Mouse (Mus musculus) testis, postnatal 14 days (tissue): Measurements from ENCODE around the gene Npl.
A peak's percentile ranks its signal among the peaks of the same experiment; 100 is the strongest.

Experiments
- DNase-seq: peaks from one replicate; pipeline ENCODE4 v3.0.0; 2021; ENCODE audit warnings: low spot score

The Npl gene

DNA sequence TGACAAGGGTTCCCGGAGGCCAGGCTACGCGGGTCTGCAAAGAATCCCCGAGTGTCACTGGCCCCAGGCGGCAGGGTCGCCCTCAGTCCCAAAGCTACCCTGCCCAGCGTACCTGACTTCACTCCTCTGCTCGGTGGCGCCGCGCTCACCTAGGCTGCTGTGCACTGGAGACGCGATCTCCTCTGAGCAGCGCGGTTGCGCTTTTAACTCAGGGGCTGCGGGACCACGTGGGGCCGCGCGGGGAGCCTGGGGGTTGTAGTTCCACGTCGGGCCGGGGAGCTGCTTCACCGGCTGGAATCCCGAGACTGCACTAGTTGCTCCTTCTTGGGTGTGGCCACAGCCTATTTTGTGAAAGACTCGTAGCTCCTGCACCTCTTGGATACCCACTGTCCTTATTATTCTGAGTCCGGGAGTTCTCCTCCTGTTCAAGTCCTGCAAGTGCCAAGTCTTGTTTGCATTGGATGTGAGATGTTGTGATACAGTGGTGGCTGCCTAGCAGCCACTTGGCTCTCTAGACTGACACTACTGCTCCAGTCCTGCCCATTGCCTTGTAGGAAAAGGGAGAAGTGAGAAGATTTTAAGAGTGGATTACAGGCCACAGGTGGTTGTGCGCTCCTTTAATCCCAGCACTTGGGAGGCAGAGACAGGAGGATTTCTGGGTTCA lies at the start of gene Npl:
Gene Npl, minus strand, starts transcription at position 510 of the 664 bp plus-strand sequence.
- peak; percentile 76 for DNase-seq

DNA sequence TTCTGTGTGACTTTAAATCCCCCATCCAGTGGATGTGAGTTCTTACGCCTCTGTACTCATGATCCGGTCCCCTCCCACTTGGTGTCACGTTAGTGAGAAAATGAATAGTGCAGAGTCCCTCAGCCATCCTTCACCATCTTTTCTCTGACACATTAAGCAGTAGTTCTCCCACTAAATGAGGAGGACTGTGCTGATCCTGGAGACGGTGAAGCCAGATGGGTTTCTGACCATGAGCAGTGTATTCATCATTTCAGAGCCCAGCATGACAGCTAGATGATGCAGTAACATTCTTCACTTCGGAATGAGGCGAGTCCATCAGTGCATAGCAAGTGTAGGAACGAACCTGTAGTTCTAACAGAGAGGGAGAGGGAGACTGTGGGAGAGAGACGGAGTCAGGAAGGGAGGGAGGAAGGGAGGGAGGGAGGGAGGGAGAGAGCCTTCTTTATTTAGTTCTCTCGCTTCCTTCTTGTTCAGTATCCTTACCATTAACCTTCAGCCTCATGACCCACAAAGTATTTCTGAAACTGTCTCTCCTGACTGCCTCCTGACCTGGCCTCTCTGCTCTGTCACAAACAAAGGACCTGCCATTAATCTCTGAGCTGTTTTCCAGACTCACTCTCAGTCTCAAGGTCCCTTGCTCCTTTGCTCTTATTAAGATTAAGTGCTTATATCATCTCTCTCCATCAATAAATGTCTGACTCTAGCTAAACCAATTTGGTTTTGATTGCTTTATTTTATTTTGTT lies 49.6 kb upstream of the Npl start:
- no peak for DNase-seq

DNA sequence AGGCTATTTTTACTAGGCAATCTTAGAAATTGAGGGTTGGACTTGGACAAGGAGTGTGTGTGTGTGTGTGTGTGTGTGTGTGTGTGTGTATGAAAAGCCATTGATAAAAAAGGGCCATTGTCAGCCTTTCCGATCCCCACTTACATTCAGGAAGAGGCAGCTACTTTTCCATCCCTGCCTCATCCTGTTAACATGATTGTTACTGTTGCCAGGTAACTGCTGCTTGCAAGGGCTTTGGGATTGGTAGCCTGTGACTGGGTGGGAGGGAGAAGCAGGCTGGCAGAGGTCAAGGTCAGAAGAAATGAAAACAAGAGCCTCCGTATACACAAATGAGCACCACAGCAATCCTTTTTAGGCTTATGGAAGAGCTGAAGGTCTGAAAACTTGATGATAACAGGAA lies 48.9 kb upstream of the Npl start:
- peak; percentile 55 for DNase-seq

DNA sequence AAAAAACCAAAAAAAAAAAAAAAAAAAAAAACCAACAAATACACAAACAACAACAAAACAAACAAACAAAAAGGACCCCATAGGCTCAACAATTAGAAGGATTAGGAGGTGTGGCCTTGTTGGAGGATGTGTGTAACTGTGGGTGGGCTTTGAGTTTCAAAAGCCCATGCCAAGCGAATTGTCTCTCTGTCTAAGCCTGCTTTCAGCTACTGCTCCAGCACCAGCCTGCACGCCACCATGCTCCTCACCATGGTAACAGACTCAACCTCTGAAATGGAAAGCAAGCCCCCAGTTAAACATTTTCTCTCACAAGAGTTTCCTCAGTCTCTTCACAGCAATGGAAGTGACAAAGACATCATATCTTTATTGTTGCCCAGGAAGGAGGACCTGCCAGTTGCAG lies 43.8 kb upstream of the Npl start:
- DNase-seq = no peak

DNA sequence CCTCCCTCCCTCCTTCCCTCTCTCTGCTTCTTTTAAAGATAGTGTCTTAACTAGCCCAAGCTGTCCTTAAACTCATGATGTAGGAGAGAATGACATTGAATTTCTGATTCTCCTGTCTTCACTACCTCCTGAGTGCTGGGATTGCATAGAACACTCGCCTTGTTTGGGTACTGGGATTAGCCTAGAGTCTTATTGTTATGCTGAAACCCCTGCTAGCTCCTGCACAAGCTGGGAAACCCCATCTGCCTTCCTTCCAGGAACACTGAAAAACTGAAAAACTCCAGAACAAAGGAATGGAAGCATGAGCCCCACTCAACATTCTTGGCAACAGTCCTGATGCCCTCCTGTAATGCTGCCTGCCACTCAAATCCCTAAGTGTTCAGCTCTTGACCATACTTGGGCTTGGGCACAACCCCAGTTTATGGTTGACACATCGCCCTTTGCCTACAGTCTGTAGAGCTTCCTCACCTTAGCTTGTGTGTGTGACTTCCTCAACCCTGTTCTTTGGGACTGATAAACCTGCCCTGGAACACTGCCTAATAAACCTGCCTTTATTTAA lies 40.4 kb upstream of the Npl start:
- DNase-seq = no peak

DNA sequence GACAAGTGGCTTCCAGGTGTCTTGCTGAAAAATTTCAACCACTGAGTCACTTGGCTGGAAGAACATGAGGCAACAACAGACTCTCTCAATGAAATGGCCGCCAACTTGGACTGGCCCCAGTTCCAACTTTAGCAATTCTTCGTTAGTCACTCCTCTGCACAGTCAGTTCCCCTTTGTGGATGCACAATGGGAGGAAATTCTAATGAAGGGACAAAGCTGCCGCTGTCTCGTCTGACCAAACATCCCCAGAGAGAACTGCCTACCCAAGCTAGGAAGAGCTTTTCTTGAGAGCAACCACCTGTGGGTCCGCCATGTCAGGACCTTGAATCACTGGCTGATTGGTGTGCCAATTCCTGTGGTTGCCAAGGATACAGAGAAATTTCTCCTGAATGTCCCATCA lies 38.1 kb upstream of the Npl start:
- no peak for DNase-seq

DNA sequence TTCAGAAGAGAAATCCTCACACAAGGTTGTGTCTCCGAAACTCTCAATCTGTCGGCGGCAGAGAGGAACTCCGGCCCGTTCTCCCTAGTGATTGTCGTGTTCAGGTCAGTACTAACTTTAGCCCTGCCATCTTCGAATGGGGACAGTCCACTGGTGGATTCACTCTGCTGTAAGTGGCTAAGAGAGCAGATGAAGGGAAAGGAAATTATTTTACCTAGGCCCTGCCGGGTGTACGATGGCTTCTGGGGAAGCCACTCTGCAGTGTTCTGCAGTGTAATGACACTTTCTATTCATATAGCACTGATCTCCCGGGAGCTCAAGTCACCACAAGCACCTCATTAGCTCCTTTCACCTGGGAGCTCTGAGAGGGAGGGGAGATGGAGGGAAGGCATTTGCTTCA lies 37.0 kb upstream of the Npl start:
- DNase-seq = no peak

DNA sequence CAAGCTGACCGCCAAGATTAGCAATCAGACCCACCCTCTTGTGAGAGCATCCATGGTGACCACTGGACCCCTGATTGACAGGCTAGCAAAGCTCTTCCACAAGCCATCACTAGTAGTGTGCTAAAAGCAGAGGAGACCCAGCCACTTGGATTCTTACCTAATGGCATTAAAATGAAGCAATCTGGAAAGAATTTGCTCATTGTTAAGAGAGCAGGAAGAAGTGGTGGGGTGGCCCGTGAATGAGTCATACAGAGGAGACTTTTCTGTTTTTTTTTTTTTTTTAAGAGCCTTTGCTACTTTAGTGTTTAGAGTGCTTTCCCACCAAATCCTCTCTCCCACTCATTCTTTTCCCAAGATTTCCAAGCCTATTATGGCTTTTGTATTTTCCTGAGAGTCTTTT lies 35.9 kb upstream of the Npl start:
- DNase-seq = no peak

DNA sequence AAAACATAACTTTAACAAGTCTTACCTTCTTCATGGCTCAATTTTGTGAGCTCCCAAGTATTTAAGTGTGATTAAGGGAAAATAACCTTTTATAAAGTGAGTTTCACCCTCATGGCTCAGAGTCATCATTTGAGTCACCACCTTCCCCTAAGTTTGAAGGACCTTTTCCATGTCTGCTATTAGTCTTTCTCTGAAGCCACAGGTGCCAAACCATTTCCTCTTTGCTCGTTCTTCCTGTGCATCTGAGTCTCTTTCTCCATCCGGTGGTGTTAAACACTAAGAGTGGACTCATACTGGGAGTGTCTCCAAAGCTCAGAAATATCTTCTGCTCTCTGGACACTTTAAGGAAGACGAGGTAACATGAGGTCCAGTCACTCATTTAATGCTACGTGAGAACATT lies 33.3 kb upstream of the Npl start:
- DNase-seq = no peak

DNA sequence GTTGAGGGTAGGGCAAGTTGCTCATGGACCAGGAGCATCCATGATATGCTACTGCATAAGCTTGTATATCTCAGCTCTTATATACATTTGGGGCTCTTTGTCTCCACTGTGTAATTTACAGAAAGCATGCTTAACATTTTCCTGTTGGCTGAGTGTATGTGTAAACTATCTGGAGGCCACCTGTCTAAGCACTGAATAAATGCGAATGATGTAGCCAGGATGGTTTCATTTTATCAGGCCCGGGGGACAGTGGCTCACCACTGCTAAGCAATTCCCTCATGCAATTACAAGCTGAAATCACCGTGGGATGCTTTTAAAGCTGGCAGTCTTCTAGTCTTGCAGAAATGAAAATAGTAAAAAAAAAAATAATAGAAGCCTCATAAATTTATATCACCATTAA lies 24.9 kb upstream of the Npl start:
- no peak for DNase-seq

DNA sequence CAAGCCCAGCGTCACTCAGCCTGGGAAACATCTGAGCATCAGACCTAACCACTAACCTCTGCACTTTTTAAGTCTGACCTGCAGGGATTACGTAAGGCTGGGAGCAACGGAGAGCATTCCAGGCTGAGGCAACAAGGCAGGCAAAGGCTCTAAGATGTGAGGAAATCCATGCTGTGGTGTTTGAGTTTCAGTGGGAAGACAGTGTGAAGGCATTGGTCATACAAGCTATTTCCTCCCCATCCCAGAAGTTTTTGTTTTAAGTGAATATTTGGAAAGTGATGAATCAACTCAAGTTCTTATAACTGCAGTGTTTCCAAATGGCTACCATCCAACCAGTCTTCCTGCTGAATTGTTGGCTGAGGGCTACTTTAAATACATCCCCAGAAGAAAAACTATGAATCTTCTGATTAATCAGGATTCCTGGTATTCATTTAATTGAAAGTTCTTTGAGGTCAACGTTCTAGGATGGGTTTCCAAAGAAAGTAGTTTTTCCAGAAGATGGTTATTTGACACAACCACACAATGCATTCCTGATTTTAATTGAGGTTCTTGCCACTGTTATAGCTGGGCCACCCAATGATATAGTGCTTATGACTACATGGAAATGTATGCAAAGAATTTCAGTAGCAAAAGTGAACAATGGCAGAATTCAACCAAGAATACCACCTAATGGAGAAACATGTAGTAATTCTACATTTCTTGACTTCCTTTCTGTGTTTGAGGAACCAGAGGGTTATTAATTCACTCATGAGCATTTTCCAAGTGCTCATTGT lies 22.6 kb upstream of the Npl start:
- no peak for DNase-seq

DNA sequence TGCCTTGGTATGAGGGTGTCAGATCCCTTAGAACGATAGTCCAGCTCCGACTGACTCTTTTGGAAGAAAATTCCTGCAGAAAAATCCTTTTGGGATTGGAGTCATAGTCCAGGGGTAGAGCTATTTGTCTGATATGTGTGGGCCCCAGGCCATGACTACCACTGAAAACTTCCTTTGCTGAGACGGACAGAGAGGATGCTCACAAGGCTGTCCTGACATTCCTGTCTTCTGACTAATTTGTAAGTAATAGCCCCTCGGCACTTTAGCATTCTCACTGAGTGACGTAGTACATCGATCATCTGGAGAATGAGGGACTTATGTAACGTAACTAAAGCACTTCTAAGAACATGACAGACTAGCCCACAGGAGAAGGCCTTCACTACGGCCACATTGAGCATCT lies 15.9 kb upstream of the Npl start:
- no peak for DNase-seq

DNA sequence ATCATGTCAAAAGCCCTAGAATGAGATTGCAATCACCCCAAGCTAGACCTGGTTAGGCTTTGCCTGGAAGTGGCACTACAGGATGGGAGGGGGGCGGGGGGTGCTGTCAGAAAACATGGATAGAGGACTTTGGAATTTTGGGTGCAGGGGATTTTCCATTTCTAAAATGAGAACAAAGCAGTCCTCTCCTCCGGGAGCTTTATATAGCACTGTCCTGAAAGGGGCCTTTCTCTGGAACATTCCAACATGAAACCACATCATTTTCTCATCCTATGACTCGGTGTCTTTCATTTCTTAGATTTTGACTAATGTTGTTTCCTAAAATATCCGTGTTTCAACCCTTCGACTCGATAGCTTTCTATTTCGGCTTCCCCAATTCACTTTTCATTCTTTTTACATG lies 14.9 kb upstream of the Npl start:
- no peak for DNase-seq

DNA sequence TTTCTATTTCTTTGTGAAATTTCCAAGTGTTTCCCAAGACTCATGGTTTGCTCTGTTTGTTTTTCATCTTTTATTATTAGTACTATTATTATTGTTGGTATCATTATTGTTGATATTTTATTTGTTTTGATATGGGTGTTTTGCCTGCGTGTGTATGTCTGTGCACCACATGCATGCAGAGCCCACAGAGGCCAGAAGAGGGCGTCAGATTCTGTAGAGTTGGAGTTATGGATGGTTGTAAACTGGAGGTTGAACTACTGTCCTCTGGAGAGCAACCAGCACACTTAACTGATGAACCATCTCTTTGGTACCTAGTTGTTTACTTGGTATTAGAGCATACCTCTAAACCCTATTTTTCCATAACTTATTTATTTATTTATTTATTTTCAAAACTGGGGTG lies 13.8 kb upstream of the Npl start:
- no peak for DNase-seq

DNA sequence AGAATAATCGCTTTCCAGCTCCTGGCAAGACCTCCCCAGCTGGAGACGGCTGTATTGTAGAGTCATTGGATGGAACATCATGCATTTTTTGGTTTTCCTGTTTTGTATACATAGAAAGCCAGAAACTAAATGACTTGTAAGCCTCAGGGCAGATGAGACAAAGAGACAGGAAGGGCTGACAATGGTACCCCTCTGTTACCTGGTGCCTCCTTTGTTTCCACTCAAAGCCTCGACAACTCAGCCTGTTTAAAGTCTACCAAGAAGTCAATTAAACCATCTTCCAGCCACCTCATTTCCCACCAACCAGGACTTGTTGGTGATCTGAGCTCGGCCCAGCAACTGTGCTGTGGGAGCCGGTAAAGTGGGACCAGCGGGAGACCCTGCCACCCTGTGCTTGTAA lies 11.0 kb upstream of the Npl start:
- DNase-seq = no peak

DNA sequence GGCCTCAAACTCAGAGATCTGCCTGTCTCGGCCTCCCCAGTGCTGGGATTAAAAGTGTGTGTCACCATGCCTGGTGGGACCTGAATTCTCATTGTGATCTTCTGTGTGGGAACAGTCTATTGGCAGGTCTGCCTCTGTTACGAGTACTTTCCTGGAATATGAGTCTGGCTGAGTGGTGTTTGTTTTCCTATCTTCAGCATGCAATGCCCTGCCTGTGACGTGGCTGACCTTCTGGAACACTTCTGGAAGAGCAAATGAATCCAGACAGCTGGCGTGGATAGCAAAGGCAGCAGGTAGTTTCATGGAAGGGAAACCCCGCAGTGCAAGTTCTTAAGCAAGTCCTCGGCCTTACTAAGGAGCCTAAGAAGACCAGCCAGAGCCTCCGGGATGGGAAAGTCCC lies 9.9 kb upstream of the Npl start:
- no peak for DNase-seq

DNA sequence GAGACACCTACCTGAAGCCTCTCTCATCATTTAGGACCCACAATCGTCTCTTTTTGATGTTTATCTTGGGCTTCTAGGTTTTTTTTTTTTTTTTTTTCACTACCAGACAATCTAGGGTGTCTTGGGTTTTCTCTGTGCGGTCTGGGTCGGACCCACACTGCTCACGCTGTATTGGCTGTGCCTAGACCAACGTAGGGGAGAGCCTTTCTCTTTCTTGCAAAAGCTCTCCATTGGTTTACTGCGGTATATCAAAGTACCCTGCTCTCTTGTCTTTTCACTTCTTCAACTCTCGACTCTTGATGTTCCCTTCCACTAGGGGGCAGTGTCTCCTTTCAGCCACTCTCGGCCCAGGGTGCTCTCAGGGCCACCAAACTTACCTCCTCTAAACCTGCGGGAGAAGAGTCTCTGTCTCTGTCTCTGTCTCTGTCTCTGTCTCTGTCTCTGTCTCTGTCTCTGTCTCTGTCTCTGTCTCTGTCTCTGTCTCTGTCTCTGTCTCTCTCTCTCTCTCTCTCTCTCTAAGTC lies 9.3 kb upstream of the Npl start:
- DNase-seq = peak; percentile 62

DNA sequence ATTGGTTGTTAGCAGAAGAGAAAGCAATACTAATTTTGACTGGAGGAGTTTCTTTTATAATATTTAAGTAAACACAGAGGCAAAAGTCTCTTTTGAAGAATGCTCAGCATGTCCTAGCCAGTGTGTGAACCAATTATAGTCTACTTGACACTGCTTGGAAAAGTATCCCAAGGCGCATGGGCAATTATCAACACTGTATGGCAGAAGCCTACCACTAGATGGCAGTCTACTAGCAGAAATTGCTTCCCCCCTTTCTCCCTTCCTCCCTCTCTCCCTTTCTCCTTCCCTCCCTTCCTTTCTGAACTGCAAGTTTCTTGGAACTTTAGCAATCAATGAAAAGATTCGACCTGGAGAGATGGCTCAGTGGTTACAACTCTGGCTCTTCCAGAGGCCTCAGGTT lies 7.1 kb upstream of the Npl start:
- no peak for DNase-seq

DNA sequence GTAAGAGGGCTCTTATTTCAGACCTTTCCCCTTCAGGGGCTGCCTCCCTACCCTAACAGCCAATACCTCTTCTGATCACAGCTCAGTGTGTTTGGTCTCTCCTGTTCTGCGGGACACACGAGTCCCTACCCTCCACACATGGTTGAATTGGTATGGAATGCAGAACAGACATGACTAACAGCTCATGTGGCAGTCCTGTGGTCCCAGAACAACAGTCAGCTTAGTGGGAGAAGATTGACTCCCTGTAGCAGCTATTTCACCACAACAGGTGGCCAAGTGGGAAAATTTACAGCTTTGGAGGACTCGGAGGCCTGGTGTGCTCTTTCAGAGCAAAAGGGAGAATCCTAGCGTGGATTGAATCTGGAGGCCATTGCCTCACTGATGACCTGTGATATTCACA lies 6.4 kb upstream of the Npl start:
- DNase-seq = no peak

DNA sequence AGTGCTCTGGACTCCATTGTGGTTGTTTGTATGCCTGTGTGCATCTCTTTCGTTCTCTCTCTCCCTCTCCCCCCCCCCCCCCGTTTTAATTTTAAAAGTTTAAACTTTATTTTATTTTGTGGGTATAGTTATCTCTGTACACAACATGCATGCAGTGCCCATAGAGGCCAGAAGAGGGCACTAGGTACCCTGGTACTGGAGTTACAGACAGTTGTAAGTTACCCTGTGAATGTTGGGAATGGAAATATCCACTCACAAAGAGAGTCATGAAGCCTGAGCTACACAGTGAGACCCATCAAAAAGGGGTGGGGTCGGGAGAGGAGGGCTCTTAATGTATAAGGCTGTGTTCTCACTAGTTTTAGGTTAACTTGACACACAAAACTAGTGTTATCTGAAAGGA lies 969 bp upstream of the Npl start:
- peak; percentile 27 for DNase-seq

DNA sequence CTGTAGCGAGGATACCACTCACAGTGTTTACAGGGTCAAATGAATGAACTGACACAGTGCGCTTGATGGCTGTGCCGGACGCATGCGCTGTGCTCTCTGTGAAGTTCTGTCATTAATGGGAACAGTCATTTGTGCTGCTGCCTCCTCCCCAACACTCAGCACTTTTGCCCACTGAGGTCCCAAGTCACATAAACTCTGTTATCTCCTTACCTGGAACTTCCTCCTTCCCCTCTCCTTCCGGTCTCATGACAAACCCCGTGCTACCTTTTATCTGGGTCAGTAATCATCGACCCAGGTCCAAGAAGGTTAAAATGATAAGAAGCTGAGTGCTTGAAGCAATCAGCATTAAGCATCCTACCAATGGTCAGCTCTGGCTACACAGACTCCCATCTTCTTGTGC lies 2.3 kb downstream of the Npl start:
- no peak for DNase-seq

DNA sequence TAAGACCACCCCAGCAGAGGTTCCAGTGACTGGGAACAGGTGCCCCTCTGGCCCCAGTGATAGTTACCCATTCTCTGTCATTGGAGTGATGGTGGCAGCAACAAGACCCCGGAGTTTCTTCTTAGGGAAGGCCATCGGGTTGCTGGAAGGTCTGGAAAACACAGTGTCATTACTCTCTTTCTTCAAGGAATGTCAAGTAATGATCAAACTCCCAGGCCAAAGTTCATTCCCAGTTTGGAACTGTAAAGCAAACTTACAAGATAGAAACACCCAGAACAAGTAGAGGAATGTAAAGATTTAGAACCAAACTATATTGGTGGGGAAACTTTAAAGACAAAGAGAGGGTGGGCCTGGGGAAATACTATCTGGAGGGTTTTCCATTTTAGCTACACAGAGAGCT lies 4.6 kb downstream of the Npl start:
- DNase-seq = no peak
